Mouse (Mus musculus) neural tube, embryonic 14.5 days (tissue): ENCODE data around the gene Foxr2. TPM values are rescaled to one million over a fixed set of nuclear protein-coding genes. Genes with fewer than 3 reads are reported as not detected.

Experiments
- polyA plus RNA-seq: library from polyadenylated mRNA; unstranded; fragments of >200 nt; fragmentation: Nextera tagmentation; extraction: Ambion mirVana; gene quantifications from 2 replicates; pipeline ENCODE4 v1.2.1, GENCODE M21; 2014

Foxr2 gene
- polyA plus RNA-seq, 1 experiment from 2014 or later = 0.40 TPM

Other genes starting within 250 kb of the Foxr2 start
- gene Usp51, start 112.3 kb upstream of the Foxr2 start, polyA plus RNA-seq = 2.5 and 3.8 TPM in 2 replicates
- gene Mageh1, start 81.2 kb upstream of the Foxr2 start, polyA plus RNA-seq = 108 and 125 TPM in 2 replicates
- 7.3 and 13.7 TPM in 2 replicates for gene Rragb, start 21.2 kb downstream of the Foxr2 start, polyA plus RNA-seq
- gene Klf8, start 118.7 kb downstream of the Foxr2 start, polyA plus RNA-seq = 4.2 and 5.6 TPM in 2 replicates